Mouse (Mus musculus): ENCODE data around the gene Snx20. TPM values are rescaled to one million over a fixed set of nuclear protein-coding genes. Genes with fewer than 3 reads are reported as not detected.

Gene Snx20
- total and polyA plus RNA-seq, 2 experiments from 2014 or later = 2.0 to 7.3 TPM

GRCm38 (mm10) chr8:88577666-88578065 is 58.3 kb downstream of the Snx20 start:
- 35% methylated on average over 5 of the region's 5 CpGs for WGBS
- H3K27ac ChIP-seq (ENCODE audit: low read depth) = no peak overlapping the region
- no peaks in the 10 kb centered on the region for H3K9me3 ChIP-seq (replicated peaks; ENCODE audit: control insufficient read depth, low read length)
- DNase-seq (ENCODE audit: low spot score) (no peak), ATAC-seq (ENCODE audit: insufficient read depth, low read depth) (no peak)
- H3K36me3 ChIP-seq (replicated peaks; ENCODE audit: control insufficient read depth, insufficient read depth, low read length) = no peaks in the 10 kb centered on the region
- H3K27me3 ChIP-seq (ENCODE audit: control insufficient read depth, insufficient read depth, low read length) = no peaks in the 10 kb centered on the region
- no peak for TF ChIP-seq CTCF (IDR thresholded peaks at IDR 0.05; ENCODE audit: low read depth)
- TF ChIP-seq EP300 (IDR thresholded peaks at IDR 0.05; ENCODE audit: low read depth) = no peak
- no peak overlapping the region for H3K4me3 ChIP-seq (ENCODE audit: low read depth, low read length)
- no peak overlapping the region for H3K4me2 ChIP-seq (ENCODE audit: low read depth, low read length)
- H3K9ac ChIP-seq (replicated peaks; ENCODE audit: low read depth, low read length) = no peak overlapping the region
- H3K4me1 ChIP-seq (ENCODE audit: control insufficient read depth, insufficient read depth) = peaks cover 32% of the 10 kb centered on the region

Other genes with a start within 250 kb of the Snx20 start
- 6.8 and 14.5 TPM in 2 replicates for gene Nkd1, start 114.8 kb downstream of the Snx20 start, total RNA-seq (2014; rRNA removed; ENCODE audit: low replicate concordance)
- gene Nkd1, start 114.8 kb downstream of the Snx20 start, polyA plus RNA-seq (2015; fragmentation: Nextera tagmentation; extraction: Ambion mirVana) = 5.3 and 5.5 TPM in 2 replicates
- 0.54 TPM in 1 of 2 replicates, not detected in the other for gene Nod2, start 11.2 kb upstream of the Snx20 start, total RNA-seq (2014; rRNA removed; ENCODE audit: low replicate concordance)
- gene Nod2, start 11.2 kb upstream of the Snx20 start, polyA plus RNA-seq (2015; fragmentation: Nextera tagmentation; extraction: Ambion mirVana) = 0.10 and 0.14 TPM in 2 replicates
- 11.1 and 13.4 TPM in 2 replicates for gene Cyld, start 60.9 kb upstream of the Snx20 start, total RNA-seq (2014; rRNA removed; ENCODE audit: low replicate concordance)
- 7.8 and 8.2 TPM in 2 replicates for gene Cyld, start 60.9 kb upstream of the Snx20 start, polyA plus RNA-seq (2015; fragmentation: Nextera tagmentation; extraction: Ambion mirVana)

Data from heart, postnatal 0 days (tissue).